Mouse (Mus musculus): Measurements from ENCODE around the gene Efnb1. TPM values are rescaled to one million over a fixed set of nuclear protein-coding genes. Genes with fewer than 3 reads are reported as not detected.

Gene Efnb1
- polyA plus RNA-seq (2017; shearing (Covaris generic)), result 2.6 TPM

GRCm38 (mm10) chrX:99135523-99136258, at the start of gene Efnb1:
Gene Efnb1, plus strand, starts transcription at chrX:99136130.

Other genes starting within 250 kb of the Efnb1 start
- gene Ophn1, start 245.1 kb upstream of the Efnb1 start, polyA plus RNA-seq (2017; shearing (Covaris generic)), result not detected
- 40.1 TPM for gene Yipf6, start 199.8 kb upstream of the Efnb1 start, polyA plus RNA-seq (2017; shearing (Covaris generic))
- 0.35 TPM for gene Stard8, start 132.9 kb upstream of the Efnb1 start, polyA plus RNA-seq (2017; shearing (Covaris generic))